14 mouse cellular contexts compared by ENCODE assay signal in genomic region chr12:83052391-83052790, GRCm38 (mm10).
"Had no signal": no experiment of that assay in that cellular context is flagged by ENCODE, and none has a peak within 500 bp of the region (broad histone marks: within the 10 kb centered on the region; RNA-seq: fewer than 3 reads in every experiment).

No protein-coding gene starts in this region.

- DNase-seq: kidney, adult 18-20 months; layer of hippocampus, postnatal 36 days; liver; lung, adult 18-20 months; lung, postnatal 4 days; midbrain, embryonic 14.5 days; thymus, adult 18-20 months; thymus, postnatal 36 days had no signal

- H3K9ac ChIP-seq: intestine, embryonic 15.5 days; limb, embryonic 13.5 days; liver, embryonic 12.5 days; liver, embryonic 15.5 days had no signal

- H3K27me3 ChIP-seq: intestine, embryonic 15.5 days; limb, embryonic 13.5 days; liver, embryonic 12.5 days; liver, embryonic 15.5 days had no signal

- H3K4me2 ChIP-seq: intestine, embryonic 15.5 days; limb, embryonic 13.5 days; liver, embryonic 12.5 days; liver, embryonic 15.5 days; midbrain, embryonic 11.5 days had no signal

- H3K9me3 ChIP-seq: intestine, embryonic 15.5 days; limb, embryonic 10.5 days had no signal

- H3K4me3 ChIP-seq: intestine, embryonic 15.5 days; limb, embryonic 10.5 days; limb, embryonic 13.5 days; liver, embryonic 12.5 days; liver, embryonic 15.5 days had no signal

- H3K4me1 ChIP-seq: intestine, embryonic 15.5 days; limb, embryonic 13.5 days; liver, embryonic 15.5 days had no signal

- H3K36me3 ChIP-seq: intestine, embryonic 15.5 days; limb, embryonic 10.5 days; limb, embryonic 13.5 days; liver, embryonic 12.5 days; liver, embryonic 15.5 days had no signal

- ATAC-seq: intestine, embryonic 15.5 days; liver, embryonic 12.5 days had no signal

- H3K27ac ChIP-seq: intestine, embryonic 15.5 days; limb, embryonic 10.5 days; limb, embryonic 13.5 days; liver, embryonic 12.5 days; liver, embryonic 15.5 days had no signal
